Mouse (Mus musculus) liver (tissue): ENCODE measurements around the gene Tex37.

Source experiments
- DNase-seq: peaks from one replicate; pipeline ENCODE4 v3.0.0-alpha.2; 2020; ENCODE audit warnings: mixed read lengths

Gene Tex37

DNA sequence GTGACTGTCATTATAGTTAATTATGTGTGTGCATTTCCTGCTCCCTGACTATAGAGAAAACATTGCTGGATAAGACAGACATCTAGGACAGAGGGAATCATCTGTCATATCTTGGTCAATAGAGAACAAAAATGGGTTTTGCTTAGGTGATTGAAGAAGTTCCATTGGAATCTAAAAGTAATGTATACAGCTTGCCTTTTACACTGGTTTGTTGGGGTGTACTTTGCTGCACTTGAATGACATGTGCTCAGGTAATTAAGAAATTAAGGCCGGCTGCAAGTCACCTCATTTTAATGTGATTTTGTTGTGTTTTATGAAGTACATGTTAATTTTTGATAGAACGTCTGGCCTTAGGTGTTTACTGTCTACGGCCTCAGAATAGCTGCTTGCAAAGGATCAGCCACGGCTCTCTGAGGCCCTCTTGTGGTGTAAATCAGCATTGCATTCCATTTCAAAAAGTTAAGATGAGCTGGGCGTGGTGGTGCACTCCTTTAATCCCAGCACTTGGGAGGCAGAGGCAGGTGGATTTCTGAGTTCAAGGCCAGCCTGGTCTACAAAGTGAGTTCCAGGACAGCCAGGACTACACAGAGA is 37.9 kb downstream of the Tex37 start:
- peak; percentile 68 for DNase-seq

DNA sequence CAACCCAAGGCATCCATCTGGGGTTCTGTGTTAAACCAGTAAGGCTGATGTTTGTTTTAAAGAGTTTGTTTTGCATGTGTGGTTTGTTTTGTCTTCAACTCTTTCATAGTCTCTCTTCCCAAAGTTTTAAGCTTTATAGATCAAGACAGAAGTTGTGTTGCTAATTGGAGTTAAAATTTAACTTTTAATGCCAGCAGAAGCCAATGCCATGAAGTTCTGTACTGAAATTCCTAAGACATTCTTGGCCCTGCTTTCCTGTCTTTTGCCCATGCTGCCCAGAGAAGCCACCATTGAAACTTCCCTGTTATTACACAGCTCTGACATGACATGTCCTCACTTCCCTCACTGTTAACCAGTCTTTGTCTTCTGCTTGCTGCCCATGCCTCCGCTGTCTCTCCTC is 43.7 kb downstream of the Tex37 start:
- DNase-seq, result no peak

DNA sequence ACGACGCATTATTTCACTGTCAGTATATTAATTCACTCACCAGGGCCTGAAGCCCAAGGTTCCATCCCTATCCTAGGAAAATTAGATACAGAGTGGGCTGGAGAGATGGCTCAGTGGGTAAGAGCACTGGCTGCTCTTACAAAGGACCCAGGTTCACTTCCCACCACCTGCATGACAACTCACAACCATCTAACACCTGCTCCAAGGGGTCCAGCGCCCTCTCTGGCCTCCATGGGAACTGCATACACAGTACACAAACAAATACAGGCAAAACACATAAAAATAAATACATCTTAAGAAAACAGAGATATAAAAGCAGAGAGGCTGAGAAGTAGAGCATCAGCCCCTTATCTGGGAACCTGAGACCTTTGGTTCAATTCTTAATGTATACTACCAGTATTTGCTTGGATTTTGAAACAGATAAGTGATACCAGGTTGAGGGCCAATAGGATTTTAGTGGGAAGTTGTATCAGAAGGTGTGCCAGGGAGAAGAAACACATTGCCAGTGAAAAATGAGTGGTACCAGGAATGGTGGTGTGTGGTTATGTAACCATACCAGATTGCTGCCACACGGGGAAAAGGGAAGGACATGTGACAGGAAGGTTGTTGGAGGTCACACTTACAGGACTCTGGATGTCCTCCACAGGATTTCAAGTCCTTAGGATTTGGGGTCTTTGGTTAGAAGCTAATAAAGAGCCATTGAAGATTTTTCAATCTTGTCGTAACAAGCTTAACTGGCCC is 44.5 kb downstream of the Tex37 start:
- DNase-seq, result no peak

DNA sequence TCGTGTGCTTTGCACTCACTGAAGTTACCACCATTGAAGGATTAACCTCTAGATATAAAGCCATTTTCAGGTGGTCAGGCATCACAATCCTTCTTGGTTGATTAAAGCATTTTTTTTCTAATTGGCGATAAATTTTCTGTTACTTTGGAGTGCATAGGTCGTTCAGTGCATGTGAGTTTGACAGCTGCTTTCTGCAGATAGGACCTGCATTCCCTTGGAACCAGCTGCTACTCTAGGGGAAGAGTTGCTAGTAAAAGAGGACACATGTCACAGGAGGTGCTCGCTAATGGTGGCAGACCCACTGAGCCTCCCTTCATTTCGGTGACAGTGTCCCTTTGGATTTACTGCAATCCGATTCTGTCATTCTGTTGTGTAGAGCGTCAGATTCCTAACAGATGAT is 46.2 kb downstream of the Tex37 start:
- DNase-seq, result no peak

DNA sequence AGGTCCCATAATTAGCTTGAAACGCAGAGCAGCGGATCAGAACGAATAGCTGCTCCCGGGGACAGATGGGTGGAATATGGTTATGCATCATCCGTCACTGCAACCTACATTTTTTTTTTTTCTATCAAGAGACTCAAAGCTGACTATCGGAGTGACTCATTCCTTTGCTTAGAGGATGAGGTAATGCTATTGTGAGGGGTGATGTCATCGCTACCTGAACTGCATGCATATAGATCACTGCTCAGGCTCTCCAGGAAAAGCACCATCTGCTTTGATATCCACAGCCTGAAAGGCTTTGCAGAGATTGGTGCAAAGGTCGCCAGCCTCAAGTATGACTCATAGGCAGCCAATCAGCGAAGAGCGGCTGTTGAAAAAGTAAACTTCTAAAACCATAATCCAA is 46.6 kb downstream of the Tex37 start:
- no peak for DNase-seq

DNA sequence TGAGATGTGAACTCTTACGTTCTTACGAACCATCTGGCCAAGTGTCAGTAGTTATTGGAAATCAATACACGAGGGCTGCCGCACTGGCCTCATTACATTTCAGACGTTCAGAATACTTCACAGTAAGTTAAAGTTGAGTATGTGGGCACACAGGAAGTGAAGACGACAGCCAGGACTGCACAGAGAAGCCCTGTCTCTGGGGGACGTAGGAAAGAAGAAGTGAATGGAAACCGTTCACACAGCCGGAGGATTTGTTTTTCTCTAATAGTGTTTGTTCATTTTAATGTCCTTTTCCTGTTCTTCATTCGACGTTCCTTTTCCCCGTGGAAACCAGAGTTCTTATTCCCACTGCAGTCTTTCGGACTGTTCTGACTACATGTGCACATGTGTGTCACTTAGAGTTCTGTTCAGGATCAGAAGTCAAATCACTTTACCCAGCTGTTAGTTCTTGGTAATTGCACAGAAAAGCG is 47.2 kb downstream of the Tex37 start:
- no peak for DNase-seq

DNA sequence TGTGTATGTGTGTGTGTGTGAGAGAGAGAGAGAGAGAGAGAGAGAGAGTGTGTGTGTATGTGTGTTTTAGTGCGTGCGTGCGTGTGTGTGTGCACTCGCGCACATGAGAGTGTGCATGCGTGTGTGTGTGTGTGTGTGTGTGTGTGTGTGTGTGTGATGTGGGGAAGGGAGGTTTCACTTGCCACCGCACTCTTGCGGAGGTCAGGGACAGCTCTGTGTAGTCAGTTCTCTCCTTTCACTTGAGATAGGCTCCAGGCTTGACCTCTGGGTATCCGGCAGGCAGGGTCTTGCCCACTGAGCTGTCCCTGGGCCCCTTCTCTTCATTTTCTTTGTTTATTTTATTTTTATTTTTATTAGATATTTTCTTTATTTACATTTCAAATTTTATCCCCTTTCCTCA is 51.4 kb downstream of the Tex37 start:
- DNase-seq, result no peak

DNA sequence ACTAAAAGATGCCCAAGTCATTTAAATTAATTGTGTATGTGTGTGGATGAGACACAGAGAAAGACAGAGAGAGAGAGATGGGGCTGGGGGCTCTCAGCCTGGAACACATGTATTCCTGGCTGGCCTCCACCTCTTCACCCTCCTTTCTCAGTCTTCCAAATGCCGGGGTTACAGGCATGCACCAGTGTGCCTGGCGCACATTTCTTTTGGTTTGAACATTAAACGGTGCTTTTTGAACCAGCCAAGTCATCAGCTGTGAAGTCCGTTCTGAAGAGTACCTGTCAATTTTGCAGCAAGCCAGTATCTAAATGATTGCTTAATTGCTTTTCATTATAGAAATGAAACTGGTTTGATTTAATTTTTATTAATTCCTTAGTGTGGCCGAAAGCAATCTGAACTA is 52.0 kb downstream of the Tex37 start:
- DNase-seq, result no peak

DNA sequence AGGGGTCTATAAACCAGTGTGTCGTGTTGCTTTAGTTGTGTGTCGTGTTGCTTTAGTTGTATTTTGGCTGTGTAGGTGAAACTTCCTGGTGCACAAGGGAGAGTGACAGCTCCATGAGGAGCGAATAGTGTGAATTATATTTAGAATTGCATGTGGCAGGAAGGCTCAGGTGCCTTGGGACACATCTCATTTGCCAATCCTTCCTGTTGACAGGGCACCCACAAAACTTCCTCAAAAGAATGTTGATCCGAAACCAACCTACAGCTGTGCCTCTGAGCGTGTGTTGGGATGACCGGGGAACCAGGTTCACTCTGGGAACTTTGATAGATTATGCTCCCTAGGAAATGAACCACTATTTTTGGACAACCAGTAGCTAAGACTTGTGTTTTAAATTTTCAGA is 54.4 kb downstream of the Tex37 start:
- DNase-seq, result no peak
